Mouse (Mus musculus) MEL (cell line): ENCODE measurements around the gene Kcnd3. TPM values are rescaled to one million over a fixed set of nuclear protein-coding genes. Genes with fewer than 3 reads are reported as not detected.

Experiments
- DNase-seq: peaks from one replicate; pipeline ENCODE4 v3.0.0; 2011; ENCODE audit warnings: low read depth, low spot score
- H3K27ac ChIP-seq: 2 replicates; pipeline ENCODE4 v1.5.1; 2012; ENCODE audit warnings: low read depth, mild to moderate bottlenecking, control low read depth, low read length, moderate library complexity; ENCODE audit not compliant: control insufficient read depth
- H3K27me3 ChIP-seq, 2 experiments: fragments of 150-350 bp in 1 of 2; sonication (generic) in 1 of 2; 2 replicates each; pipeline ENCODE4 v1.6.1; 2012; ENCODE audit warnings: low read length in 2 of 2, mild to moderate bottlenecking in 2 of 2, improper control_type of control experiment in 1 of 2, moderate library complexity in 1 of 2; ENCODE audit not compliant: insufficient read depth in 2 of 2, control insufficient read depth in 1 of 2
- H3K36me3 ChIP-seq, 2 experiments: 2 replicates each; pipeline ENCODE4 v1.6.1; 2012 to 2014; ENCODE audit warnings: low read length in 2 of 2, improper control_type of control experiment in 1 of 2, inconsistent platforms in 1 of 2, mild to moderate bottlenecking in 1 of 2; ENCODE audit not compliant: insufficient read depth in 2 of 2, control insufficient read depth in 1 of 2
- H3K4me1 ChIP-seq, 2 experiments: fragments of 150-350 bp in 1 of 2; sonication (generic) in 1 of 2; 2 replicates each; pipeline ENCODE4 v1.6.1; 2012; ENCODE audit warnings: low read length in 2 of 2, improper control_type of control experiment in 1 of 2, mild to moderate bottlenecking in 1 of 2; ENCODE audit not compliant: insufficient read depth in 2 of 2, control insufficient read depth in 1 of 2
- H3K4me3 ChIP-seq, 2 experiments: fragments of 150-350 bp in 1 of 2; sonication (generic) in 1 of 2; 2 replicates each; pipeline ENCODE4 v1.5.1; 2012; ENCODE audit warnings: low read depth in 2 of 2, low read length in 2 of 2, mild to moderate bottlenecking in 2 of 2, moderate library complexity in 2 of 2, control low read depth in 1 of 2, improper control_type of control experiment in 1 of 2; ENCODE audit not compliant: control insufficient read depth in 1 of 2, insufficient read depth in 1 of 2
- H3K79me2 ChIP-seq: 2 replicates; pipeline ENCODE4 v1.6.1; 2012; ENCODE audit warnings: mild to moderate bottlenecking, low read length, moderate library complexity; ENCODE audit not compliant: control insufficient read depth, poor library complexity, insufficient read depth
- H3K9ac ChIP-seq: 2 replicates; pipeline ENCODE4 v1.6.1; 2012; ENCODE audit warnings: low read depth, mild to moderate bottlenecking, control low read depth, low read length, moderate library complexity; ENCODE audit not compliant: control insufficient read depth, poor library complexity, severe bottlenecking
- H3K9me3 ChIP-seq: fragments of 150-350 bp; sonication (generic); replicated peaks from 2 replicates; pipeline ENCODE4 v1.6.1; 2012; ENCODE audit warnings: mild to moderate bottlenecking, low read length, improper control_type of control experiment, moderate library complexity; ENCODE audit not compliant: insufficient read depth
- BHLHE40 ChIP-seq: IDR thresholded peaks from 2 replicates; pipeline ENCODE4 v1.6.1; 2012; ENCODE audit warnings: low read depth, mild to moderate bottlenecking, inconsistent platforms, low read length, improper control_type of control experiment, borderline replicate concordance
- CHD1 ChIP-seq: IDR thresholded peaks from 2 replicates; pipeline ENCODE4 v1.6.1; 2012; ENCODE audit warnings: low read depth, mild to moderate bottlenecking, inconsistent platforms, low read length, improper control_type of control experiment
- CHD2 ChIP-seq: IDR thresholded peaks from 2 replicates; pipeline ENCODE4 v1.6.1; 2011; ENCODE audit warnings: low read length, improper control_type of control experiment
- CTCF ChIP-seq, 3 experiments: IDR thresholded peaks in 2 of 3; conservative IDR thresholded peaks in 1 of 3; 2 replicates each; pipeline ENCODE4 v1.5.1; 2011 to 2012; ENCODE audit warnings: low read length in 3 of 3, low read depth in 2 of 3, mild to moderate bottlenecking in 2 of 3, improper control_type of control experiment in 1 of 3, inconsistent platforms in 1 of 3, mixed read lengths in 1 of 3, moderate library complexity in 1 of 3; ENCODE audit not compliant: control insufficient read depth in 1 of 3, insufficient read depth in 1 of 3, poor library complexity in 1 of 3, severe bottlenecking in 1 of 3
- EP300 ChIP-seq, 2 experiments: IDR thresholded peaks; 2 replicates each; pipeline ENCODE4 v1.6.1; 2011; ENCODE audit warnings: improper control_type of control experiment in 2 of 2, low read length in 2 of 2, low read depth in 1 of 2, mild to moderate bottlenecking in 1 of 2
- ETS1 ChIP-seq: IDR thresholded peaks from 2 replicates; pipeline ENCODE4 v1.6.1; 2012; ENCODE audit warnings: low read depth, mild to moderate bottlenecking, inconsistent platforms, low read length, improper control_type of control experiment, moderate library complexity
- GABPA ChIP-seq: IDR thresholded peaks from 2 replicates; pipeline ENCODE4 v1.6.1; 2012; ENCODE audit warnings: low read depth, mild to moderate bottlenecking, inconsistent platforms, low read length, improper control_type of control experiment, moderate library complexity
- HCFC1 ChIP-seq: IDR thresholded peaks from 2 replicates; pipeline ENCODE4 v1.6.1; 2012; ENCODE audit warnings: low read depth, mild to moderate bottlenecking, inconsistent platforms, low read length, improper control_type of control experiment, moderate library complexity
- KAT2A ChIP-seq: conservative IDR thresholded peaks from 2 replicates; pipeline ENCODE4 v1.6.1; 2012; ENCODE audit warnings: low read depth, low read length, improper control_type of control experiment, inconsistent platforms
- MAZ ChIP-seq: IDR thresholded peaks from 2 replicates; pipeline ENCODE4 v1.6.1; 2012; ENCODE audit warnings: low read depth, mild to moderate bottlenecking, inconsistent platforms, low read length, improper control_type of control experiment
- MEF2A ChIP-seq: IDR thresholded peaks from 2 replicates; pipeline ENCODE4 v1.6.1; 2014; ENCODE audit warnings: low read depth, mild to moderate bottlenecking, inconsistent platforms, low read length, improper control_type of control experiment; ENCODE audit not compliant: poor library complexity, insufficient replicate concordance, severe bottlenecking; ENCODE audit errors: extremely low read depth
- MXI1 ChIP-seq: IDR thresholded peaks from 2 replicates; pipeline ENCODE4 v1.6.1; 2011; ENCODE audit warnings: mild to moderate bottlenecking, low read depth, low read length, improper control_type of control experiment
- MYC ChIP-seq: IDR thresholded peaks from 2 replicates; pipeline ENCODE4 v1.6.1; 2011; ENCODE audit warnings: low read depth, mild to moderate bottlenecking, low read length, improper control_type of control experiment, moderate library complexity
- NELFE ChIP-seq: IDR thresholded peaks from 2 replicates; pipeline ENCODE4 v1.6.1; 2011; ENCODE audit warnings: low read depth, low read length, improper control_type of control experiment
- NRF1 ChIP-seq: IDR thresholded peaks from 2 replicates; pipeline ENCODE4 v1.6.1; 2014; ENCODE audit warnings: low read depth, mild to moderate bottlenecking, inconsistent platforms, low read length, improper control_type of control experiment, moderate library complexity; ENCODE audit not compliant: poor library complexity, insufficient read depth, severe bottlenecking
- POLR2A ChIP-seq, 2 experiments: IDR thresholded peaks; 2 replicates each; pipeline ENCODE4 v1.6.1; 2011 to 2012; ENCODE audit warnings: low read length in 2 of 2, mild to moderate bottlenecking in 2 of 2, control low read depth in 1 of 2, improper control_type of control experiment in 1 of 2, low read depth in 1 of 2, moderate library complexity in 1 of 2; ENCODE audit not compliant: control insufficient read depth in 1 of 2, insufficient read depth in 1 of 2, poor library complexity in 1 of 2
- POLR2AphosphoS2 ChIP-seq: IDR thresholded peaks from 2 replicates; pipeline ENCODE4 v1.6.1; 2011; ENCODE audit warnings: low read length, improper control_type of control experiment
- RAD21 ChIP-seq: IDR thresholded peaks from 2 replicates; pipeline ENCODE4 v1.6.1; 2011; ENCODE audit warnings: mild to moderate bottlenecking, low read depth, low read length, improper control_type of control experiment
- RCOR1 ChIP-seq: IDR thresholded peaks from 2 replicates; pipeline ENCODE4 v1.6.1; 2012; ENCODE audit warnings: low read depth, mild to moderate bottlenecking, inconsistent platforms, low read length, improper control_type of control experiment
- SIN3A ChIP-seq: IDR thresholded peaks from 2 replicates; pipeline ENCODE4 v1.6.1; 2012; ENCODE audit warnings: low read length, improper control_type of control experiment, inconsistent platforms
- SMC3 ChIP-seq: IDR thresholded peaks from 2 replicates; pipeline ENCODE4 v1.6.1; 2011; ENCODE audit warnings: low read depth, low read length, improper control_type of control experiment
- TAL1 ChIP-seq: IDR thresholded peaks from 2 replicates; pipeline ENCODE4 v1.6.1; 2012; ENCODE audit warnings: mild to moderate bottlenecking, inconsistent platforms, low read length, moderate library complexity, mixed read lengths
- TCF12 ChIP-seq: IDR thresholded peaks from 2 replicates; pipeline ENCODE4 v1.6.1; 2014; ENCODE audit warnings: low read depth, mild to moderate bottlenecking, inconsistent platforms, low read length, improper control_type of control experiment, moderate library complexity
- UBTF ChIP-seq: IDR thresholded peaks from 2 replicates; pipeline ENCODE4 v1.6.1; 2012; ENCODE audit warnings: low read depth, mild to moderate bottlenecking, inconsistent platforms, low read length, improper control_type of control experiment, moderate library complexity, borderline replicate concordance; ENCODE audit not compliant: insufficient read depth
- USF1 ChIP-seq: IDR thresholded peaks from 2 replicates; pipeline ENCODE4 v1.6.1; 2014; ENCODE audit warnings: low read depth, mild to moderate bottlenecking, inconsistent platforms, low read length, improper control_type of control experiment, moderate library complexity
- ZC3H11A ChIP-seq: IDR thresholded peaks from 2 replicates; pipeline ENCODE4 v1.6.1; 2012; ENCODE audit warnings: low read depth, mild to moderate bottlenecking, inconsistent platforms, low read length, improper control_type of control experiment
- ZKSCAN1 ChIP-seq: IDR thresholded peaks from 2 replicates; pipeline ENCODE4 v1.6.1; 2012; ENCODE audit warnings: low read depth, mild to moderate bottlenecking, inconsistent platforms, low read length, improper control_type of control experiment, moderate library complexity
- ZNF384 ChIP-seq: IDR thresholded peaks from 2 replicates; pipeline ENCODE4 v1.6.1; 2012; ENCODE audit warnings: low read depth, mild to moderate bottlenecking, inconsistent platforms, low read length, improper control_type of control experiment
- polyA plus RNA-seq, 2 experiments: library from polyadenylated mRNA; stranded (reverse) in 1 of 2; unstranded in 1 of 2; fragments of >175 nt in 1 of 2; fragments of >200 nt in 1 of 2; gene quantifications; 2 replicates each; pipeline versions ENCODE4 v1.2.1 to v1.2.4; 2012; ENCODE audit warnings: low replicate concordance in 2 of 2, low read depth in 1 of 2; ENCODE audit not compliant: insufficient read length in 2 of 2, insufficient read depth in 1 of 2, missing spikeins in 1 of 2
- total RNA-seq: library from RNA; depleted of rRNA; stranded (reverse); fragments of 300-350 nt; gene quantifications from 2 replicates; pipeline ENCODE4 v1.2.3, GENCODE M21; 2012

Kcnd3 gene
- total and polyA plus RNA-seq, 3 experiments = 0.01 TPM; not detected in 2

DNA sequence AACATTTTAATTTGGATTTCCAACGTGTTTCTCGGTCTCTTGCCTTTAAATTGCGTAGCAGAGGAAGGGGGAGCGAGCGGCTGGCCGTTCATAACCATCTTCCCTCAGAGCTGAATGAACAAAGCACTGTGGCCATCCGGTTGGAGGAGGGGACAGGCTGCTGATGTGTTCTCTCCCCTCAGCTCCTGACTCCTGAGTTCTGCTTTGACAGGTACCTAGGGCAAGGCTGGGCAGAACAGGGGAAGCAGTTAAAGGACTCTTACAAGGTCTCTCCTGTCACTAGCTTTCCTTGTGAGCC is 53.7 kb downstream of the Kcnd3 start:
- Histone ChIP-seq H3K9ac (no peak overlapping the region), H3K27me3 (no peaks in the 10 kb centered on the region), H3K79me2 (no peaks in the 10 kb centered on the region), H3K4me1 (no peaks in the 10 kb centered on the region), H3K27ac (no peak overlapping the region), H3K36me3 (no peaks in the 10 kb centered on the region), H3K4me3 (no peak overlapping the region), H3K9me3 (no peaks in the 10 kb centered on the region)
- TF ChIP-seq HCFC1 = no peak
- TF ChIP-seq CTCF (IDR thresholded peaks at IDR 0.05 in 2 of 3, conservative IDR thresholded peaks at IDR 0.05 in 1 of 3; ENCODE audit: control insufficient read depth in 1 of 3, insufficient read depth in 1 of 3, low read depth in 2 of 3, low read length in 3 of 3, poor library complexity in 1 of 3, severe bottlenecking in 1 of 3) = no peak
- TF ChIP-seq NRF1 = no peak
- TF ChIP-seq POLR2AphosphoS2 = no peak
- no peak for DNase-seq

DNA sequence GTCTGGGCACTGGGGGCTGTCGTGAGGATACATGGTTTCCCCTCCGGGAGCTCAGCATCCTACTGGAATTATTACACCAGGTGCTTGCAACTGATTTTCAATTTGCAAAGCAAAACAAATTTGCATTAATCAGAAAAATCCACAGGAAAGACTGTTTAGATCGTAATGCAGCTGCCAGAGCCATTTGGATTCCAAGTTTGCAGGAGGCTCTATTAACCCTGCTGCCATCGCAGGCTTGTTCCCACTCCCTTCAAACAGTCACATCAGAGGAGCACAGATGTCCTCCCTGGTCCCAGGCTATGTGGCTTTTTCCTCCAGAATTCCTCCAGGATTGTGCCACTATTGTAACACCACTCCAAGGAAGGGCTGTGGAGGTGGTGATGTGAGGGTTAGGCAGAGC is 54.5 kb downstream of the Kcnd3 start:
- TF ChIP-seq ZKSCAN1 (no peak), GABPA (no peak), BHLHE40 (no peak), POLR2A (IDR thresholded peaks at IDR 0.05; ENCODE audit: control insufficient read depth in 1 of 2, insufficient read depth in 1 of 2, low read depth in 1 of 2, low read length in 2 of 2, poor library complexity in 1 of 2) (no peak), RAD21 (no peak), MYC (no peak), TCF12 (no peak), SIN3A (no peak), SMC3 (no peak), UBTF (no peak)
- Histone ChIP-seq H3K4me1 (no peaks in the 10 kb centered on the region), H3K4me3 (no peak overlapping the region), H3K27ac (no peak overlapping the region), H3K9ac (no peak overlapping the region), H3K36me3 (no peaks in the 10 kb centered on the region), H3K27me3 (no peaks in the 10 kb centered on the region), H3K79me2 (no peaks in the 10 kb centered on the region), H3K9me3 (no peaks in the 10 kb centered on the region)
- DNase-seq = no peak

DNA sequence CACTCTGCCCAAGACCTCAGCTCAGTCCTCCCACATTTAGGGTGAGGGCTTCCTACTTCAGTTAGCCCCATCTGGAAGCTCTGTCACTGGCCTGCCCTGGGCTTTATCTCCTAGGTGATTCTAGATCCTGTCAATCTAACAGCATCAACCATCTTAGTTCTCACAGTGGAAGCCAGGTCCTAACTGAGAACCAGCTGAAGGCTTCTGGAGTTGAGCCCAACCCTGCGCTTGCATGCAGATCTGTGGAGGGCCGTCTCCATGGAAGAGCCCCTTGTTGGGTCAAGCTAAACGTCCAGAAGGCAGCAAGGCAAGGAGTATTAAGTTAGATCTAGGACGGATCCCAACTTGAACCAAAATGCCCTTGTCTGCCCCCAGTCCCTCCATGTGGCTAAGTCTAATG is 57.2 kb downstream of the Kcnd3 start:
- Histone ChIP-seq H3K27ac (no peak overlapping the region), H3K4me1 (no peaks in the 10 kb centered on the region), H3K27me3 (no peaks in the 10 kb centered on the region), H3K9me3 (no peaks in the 10 kb centered on the region), H3K79me2 (no peaks in the 10 kb centered on the region), H3K9ac (no peak overlapping the region), H3K36me3 (no peaks in the 10 kb centered on the region), H3K4me3 (no peak overlapping the region)
- DNase-seq = no peak
- TF ChIP-seq MAZ (no peak), KAT2A (no peak), EP300 (IDR thresholded peaks at IDR 0.05; ENCODE audit: low read depth in 1 of 2, low read length in 2 of 2) (no peak), ETS1 (no peak), CHD1 (no peak), MXI1 (no peak), NELFE (no peak), MYC (no peak), BHLHE40 (no peak), SMC3 (no peak), POLR2A (IDR thresholded peaks at IDR 0.05; ENCODE audit: control insufficient read depth in 1 of 2, insufficient read depth in 1 of 2, low read depth in 1 of 2, low read length in 2 of 2, poor library complexity in 1 of 2) (no peak), USF1 (no peak), TAL1 (no peak), RCOR1 (no peak), MEF2A (no peak), CHD2 (no peak), ZNF384 (no peak), ZC3H11A (no peak), UBTF (no peak)
